Comparison of ENCODE assay signal across 8 mouse cellular contexts in genomic region chr1:136782261-136782660, GRCm38 (mm10).
DNase-seq lines count a peak whose midpoint lies in the region; ATAC-seq lines count a peak whose summit lies in the region.

No protein-coding gene starts in this region.

- no peaks in the 10 kb centered on the region for H3K9me3 ChIP-seq in forebrain, embryonic 13.5 days (replicated peaks)

- H3K4me3 ChIP-seq in forebrain, embryonic 13.5 days = peak overlapping the region; percentile 31; the same call in 1 of the 2 replicates

- peak; percentile 62; the same call in 1 of the 2 replicates for ATAC-seq in forebrain, embryonic 13.5 days
- ATAC-seq in megakaryocyte progenitor cell, adult 5-6 weeks (replicated peaks; ENCODE audit: poor library complexity) = no peak

- H3K27ac ChIP-seq in forebrain, embryonic 13.5 days = no peak overlapping the region

- H3K27me3 ChIP-seq in forebrain, embryonic 13.5 days = peaks cover 4% of the 10 kb centered on the region; the same call in 1 of the 2 replicates

- WGBS in forebrain, embryonic 13.5 days = 16% methylated on average over 10 of the region's 10 CpGs

- peaks cover 24% of the 10 kb centered on the region for H3K4me1 ChIP-seq in forebrain, embryonic 13.5 days

- H3K9ac ChIP-seq in forebrain, embryonic 13.5 days = 0 out of 2 replicates have a peak overlapping the region, but pooled peaks have one; percentile 21

- peak; percentile 79 for DNase-seq in embryo, embryonic 10.5 days (ENCODE audit: low spot score)
- DNase-seq in kidney, adult 9 months = peak; percentile 31
- peak; percentile 51 to 77 for DNase-seq in lung, postnatal 4 days
- no peak for DNase-seq in cerebellum, postnatal 4 days (ENCODE audit: low spot score in 2 of 2)
- no peak for DNase-seq in left cerebral cortex, adult 18-20 months (ENCODE audit: low spot score in 2 of 2)
- no peak for DNase-seq in adrenal gland, adult 2 months

- H3K4me2 ChIP-seq in forebrain, embryonic 13.5 days = peak overlapping the region; percentile 61

- no peaks in the 10 kb centered on the region for H3K36me3 ChIP-seq in forebrain, embryonic 13.5 days (ENCODE audit: poor library complexity, severe bottlenecking)

Comparison
In these comparisons a context has a peak if more than half of its experiments do, and no peak if none do; other contexts are left out.
1. DNase-seq: peak in embryo, embryonic 10.5 days (single experiment), kidney, adult 9 months (single experiment) and lung, postnatal 4 days (2 of 2); none in cerebellum, postnatal 4 days (0 of 2), left cerebral cortex, adult 18-20 months (0 of 2) and adrenal gland, adult 2 months (single experiment).